Comparison of ENCODE assay signal across 19 mouse cellular contexts in genomic region chr5:75481595-75481994, GRCm38 (mm10).
DNase-seq lines count a peak whose midpoint lies in the region; ATAC-seq and TF ChIP-seq lines count a peak whose summit lies in the region.
"Had no signal": no experiment of that assay in that cellular context is flagged by ENCODE, and none has a peak within 500 bp of the region (broad histone marks: within the 10 kb centered on the region; RNA-seq: fewer than 3 reads in every experiment).

No protein-coding gene starts in this region.

- H3K4me2 ChIP-seq in forebrain, embryonic 14.5 days (ENCODE audit: low read length) = no peak overlapping the region
- H3K4me2 ChIP-seq in forebrain, postnatal 0 days (ENCODE audit: low read depth) = no peak overlapping the region
- H3K4me2 ChIP-seq in embryonic facial prominence, embryonic 11.5 days (ENCODE audit: low read depth, low read length) = no peak overlapping the region
- H3K4me2 ChIP-seq: embryonic facial prominence, embryonic 15.5 days; limb, embryonic 13.5 days; neural tube, embryonic 15.5 days had no signal

- H3K9ac ChIP-seq in forebrain, embryonic 14.5 days (ENCODE audit: low read length) = no peak overlapping the region
- H3K9ac ChIP-seq in forebrain, postnatal 0 days = no peak overlapping the region
- no peak overlapping the region for H3K9ac ChIP-seq in embryonic facial prominence, embryonic 11.5 days (replicated peaks; ENCODE audit: low read length)
- H3K9ac ChIP-seq: embryonic facial prominence, embryonic 15.5 days; limb, embryonic 13.5 days; liver, embryonic 14.5 days; neural tube, embryonic 15.5 days had no signal

- H3K4me1 ChIP-seq in forebrain, embryonic 14.5 days (ENCODE audit: control insufficient read depth, insufficient read depth, low read length) = peaks cover 3% of the 10 kb centered on the region; the same call in 1 of the 2 replicates
- no peaks in the 10 kb centered on the region for H3K4me1 ChIP-seq in forebrain, postnatal 0 days (ENCODE audit: insufficient read depth)
- peaks cover 4% of the 10 kb centered on the region; the same call in 1 of the 2 replicates for H3K4me1 ChIP-seq in embryonic facial prominence, embryonic 11.5 days (ENCODE audit: control insufficient read depth, insufficient read depth, low read length)
- H3K4me1 ChIP-seq: embryonic facial prominence, embryonic 15.5 days had no signal

- no peaks in the 10 kb centered on the region for H3K36me3 ChIP-seq in forebrain, embryonic 14.5 days (ENCODE audit: control insufficient read depth, insufficient read depth, low read length)
- H3K36me3 ChIP-seq in forebrain, postnatal 0 days (ENCODE audit: insufficient read depth) = no peaks in the 10 kb centered on the region
- H3K36me3 ChIP-seq in embryonic facial prominence, embryonic 11.5 days (replicated peaks; ENCODE audit: control insufficient read depth, insufficient read depth, low read depth, low read length) = no peaks in the 10 kb centered on the region
- H3K36me3 ChIP-seq: embryonic facial prominence, embryonic 15.5 days; limb, embryonic 13.5 days; neural tube, embryonic 15.5 days had no signal

- no peaks in the 10 kb centered on the region for H3K9me3 ChIP-seq in forebrain, embryonic 14.5 days (replicated peaks; ENCODE audit: control insufficient read depth, low read length)
- no peaks in the 10 kb centered on the region for H3K9me3 ChIP-seq in forebrain, postnatal 0 days (ENCODE audit: low read length)
- no peaks in the 10 kb centered on the region for H3K9me3 ChIP-seq in embryonic facial prominence, embryonic 11.5 days (replicated peaks; ENCODE audit: control insufficient read depth, low read length)
- H3K9me3 ChIP-seq: embryonic facial prominence, embryonic 15.5 days; limb, embryonic 13.5 days; neural tube, embryonic 15.5 days had no signal

- H3K27me3 ChIP-seq in forebrain, embryonic 14.5 days (replicated peaks; ENCODE audit: control insufficient read depth, insufficient read depth, low read length) = no peaks in the 10 kb centered on the region
- no peaks in the 10 kb centered on the region for H3K27me3 ChIP-seq in forebrain, postnatal 0 days (ENCODE audit: insufficient read depth, low read length)
- no peaks in the 10 kb centered on the region for H3K27me3 ChIP-seq in embryonic facial prominence, embryonic 11.5 days (ENCODE audit: control insufficient read depth, insufficient read depth, low read length)
- H3K27me3 ChIP-seq: embryonic facial prominence, embryonic 15.5 days; limb, embryonic 13.5 days; neural tube, embryonic 15.5 days had no signal

- ATAC-seq in forebrain, embryonic 14.5 days = 0 out of 2 replicates have a peak, but pooled peaks have one; percentile 23
- ATAC-seq in forebrain, postnatal 0 days = no peak
- ATAC-seq in embryonic facial prominence, embryonic 11.5 days (replicated peaks; ENCODE audit: insufficient number of reproducible peaks, low FRiP score, low TSS enrichment, low read depth) = 0 out of 2 replicates have a peak, but pooled peaks have one; percentile 72

- intact Hi-C loops in left cerebral cortex, postnatal 4 days (cut with DNase I) = no loop called here
- intact Hi-C loops in gastrocnemius, postnatal 14 days (cut with DNase I; ENCODE audit: low total_unique reads) = no loop called here

- no peak overlapping the region for H3K27ac ChIP-seq in forebrain, embryonic 14.5 days (ENCODE audit: low read depth, low read length)
- no peak overlapping the region for H3K27ac ChIP-seq in forebrain, postnatal 0 days (ENCODE audit: low read depth, low read length)
- no peak overlapping the region for H3K27ac ChIP-seq in embryonic facial prominence, embryonic 11.5 days (replicated peaks; ENCODE audit: low read depth, low read length)
- H3K27ac ChIP-seq: embryonic facial prominence, embryonic 15.5 days; left cerebral cortex, adult 2 months; limb, embryonic 13.5 days; liver, embryonic 14.5 days; neural tube, embryonic 15.5 days had no signal

- no peak overlapping the region for H3K4me3 ChIP-seq in forebrain, embryonic 14.5 days (ENCODE audit: low read depth, low read length)
- no peak overlapping the region for H3K4me3 ChIP-seq in forebrain, postnatal 0 days (ENCODE audit: low read depth, low read length)
- no peak overlapping the region for H3K4me3 ChIP-seq in embryonic facial prominence, embryonic 11.5 days (ENCODE audit: low read depth, low read length)
- H3K4me3 ChIP-seq: embryonic facial prominence, embryonic 15.5 days; left cerebral cortex, adult 2 months; limb, embryonic 13.5 days; myocyte; neural tube, embryonic 15.5 days had no signal

- DNase-seq in forebrain, embryonic 14.5 days (ENCODE audit: low spot score) = peak; percentile 17
- DNase-seq in forebrain, postnatal 0 days = no peak
- DNase-seq in left cerebral cortex, postnatal 4 days = peak; percentile 17
- no peak for DNase-seq in left cerebral cortex, adult 11 months (ENCODE audit: low spot score)
- DNase-seq in embryonic facial prominence, embryonic 11.5 days (ENCODE audit: low spot score) = peak; percentile 48
- no peak for DNase-seq in gastrocnemius, postnatal 14 days
- no peak for DNase-seq in layer of hippocampus, adult 9-10 months (ENCODE audit: low spot score)
- DNase-seq: adrenal gland, postnatal 36 days; cerebellum, adult 9-11 months; gastrocnemius, postnatal 10 days; kidney, adult 9 months; midbrain, embryonic 14.5 days; thymus, adult 18-20 months had no signal

- TF ChIP-seq CTCF in forebrain, postnatal 0 days (IDR thresholded peaks at IDR 0.05; ENCODE audit: low read depth) = no peak

- 6% methylated on average over 7 of the region's 7 CpGs for WGBS in forebrain, embryonic 14.5 days
- WGBS in forebrain, postnatal 0 days = 22% methylated on average over 7 of the region's 7 CpGs
- WGBS in embryonic facial prominence, embryonic 11.5 days = 17% methylated on average over 7 of the region's 7 CpGs

Comparison
In these comparisons a context has a peak if more than half of its experiments do, and no peak if none do; other contexts are left out.
1. DNase-seq: peak in forebrain, embryonic 14.5 days (single experiment), left cerebral cortex, postnatal 4 days (single experiment) and embryonic facial prominence, embryonic 11.5 days (single experiment); none in forebrain, postnatal 0 days (single experiment), left cerebral cortex, adult 11 months (single experiment), gastrocnemius, postnatal 14 days (single experiment) and layer of hippocampus, adult 9-10 months (single experiment).